Mouse (Mus musculus) urinary bladder, postnatal 25 days (tissue): ENCODE measurements at regions not wholly inside any gene's neighbourhood (a gene's known extent, or its start where the extent isn't known, plus 50 kb on each side); places are given as distances from the start of the nearest gene placed in this dataset.

Experiments used
- DNase-seq: peaks from one replicate; pipeline ENCODE4 v3.0.0; 2022; ENCODE audit warnings: low spot score

GRCm38 (mm10) chr1:190297666-190298327, 127.3 kb upstream of the Prox1 start:
- DNase-seq = no peak

GRCm38 (mm10) chr1:190290061-190290460, 119.5 kb upstream of the Prox1 start:
- no peak for DNase-seq

- no peak for DNase-seq
These were observed 116.1 kb upstream of the Prox1 start for GRCm38 (mm10) chr1:190286481-190287145.

GRCm38 (mm10) chr1:190285636-190286035, 115.1 kb upstream of the Prox1 start:
- DNase-seq = no peak

- DNase-seq = no peak
These were observed 114.5 kb upstream of the Prox1 start for GRCm38 (mm10) chr1:190285049-190285448.

DNA sequence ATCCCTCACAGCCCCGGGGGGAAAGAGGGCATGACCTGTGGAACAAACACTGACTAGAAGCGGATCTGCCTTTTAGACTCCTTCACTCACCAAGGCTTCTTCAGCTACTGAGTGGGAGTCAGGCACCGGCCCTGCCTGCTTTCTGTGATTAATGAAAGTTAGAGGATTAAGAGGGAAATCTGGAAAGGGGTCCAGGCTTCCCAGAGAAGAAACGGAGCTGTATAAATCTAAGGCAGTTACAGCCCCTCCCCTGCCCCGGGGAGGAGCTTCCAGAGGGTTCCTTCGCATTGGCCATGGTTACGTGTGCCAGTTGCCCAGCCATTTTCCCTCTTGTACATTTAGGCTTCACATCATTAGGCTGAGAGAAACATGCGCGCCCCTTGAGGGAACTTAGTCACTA, 113.6 kb upstream of the Prox1 start:
- no peak for DNase-seq

DNA sequence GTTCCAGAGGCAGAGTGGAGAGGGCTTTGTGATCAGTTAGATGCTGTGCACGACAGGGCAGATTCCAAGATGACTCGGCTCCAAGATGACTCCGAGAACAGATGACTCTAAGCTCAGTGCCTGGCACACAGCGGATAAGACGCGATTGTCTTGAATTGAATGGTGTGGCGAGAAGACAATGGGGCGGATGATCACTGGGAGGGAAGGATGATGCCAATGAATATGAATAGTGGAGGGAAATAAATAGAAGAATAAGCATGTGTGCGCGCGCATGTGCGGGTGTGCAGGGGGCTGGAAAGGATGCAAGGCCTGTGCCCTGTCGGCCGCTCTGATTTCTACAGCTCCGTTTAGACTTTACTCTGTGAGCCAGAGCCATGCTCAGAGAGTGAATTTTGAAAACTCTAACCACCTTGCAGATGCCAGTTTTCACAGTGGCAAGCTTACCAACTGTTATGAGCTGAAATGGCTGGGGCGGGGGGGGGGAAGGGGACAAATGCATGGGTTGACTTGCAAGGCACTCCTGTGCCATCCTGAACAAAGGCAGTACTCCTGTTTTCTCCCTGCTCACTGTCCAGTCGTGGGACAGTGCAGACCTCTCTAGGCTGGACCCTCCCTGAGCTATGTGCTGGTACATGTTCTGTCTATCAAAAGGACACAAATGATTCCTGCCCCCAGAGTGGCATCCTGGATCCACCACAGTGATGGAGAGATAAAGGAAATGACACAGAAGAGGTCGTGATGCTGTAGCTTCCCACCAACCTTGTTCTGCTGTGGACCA, 109.8 kb upstream of the Prox1 start:
- no peak for DNase-seq

GRCm38 (mm10) chr1:190274911-190275310, 104.4 kb upstream of the Prox1 start:
- no peak for DNase-seq

DNA sequence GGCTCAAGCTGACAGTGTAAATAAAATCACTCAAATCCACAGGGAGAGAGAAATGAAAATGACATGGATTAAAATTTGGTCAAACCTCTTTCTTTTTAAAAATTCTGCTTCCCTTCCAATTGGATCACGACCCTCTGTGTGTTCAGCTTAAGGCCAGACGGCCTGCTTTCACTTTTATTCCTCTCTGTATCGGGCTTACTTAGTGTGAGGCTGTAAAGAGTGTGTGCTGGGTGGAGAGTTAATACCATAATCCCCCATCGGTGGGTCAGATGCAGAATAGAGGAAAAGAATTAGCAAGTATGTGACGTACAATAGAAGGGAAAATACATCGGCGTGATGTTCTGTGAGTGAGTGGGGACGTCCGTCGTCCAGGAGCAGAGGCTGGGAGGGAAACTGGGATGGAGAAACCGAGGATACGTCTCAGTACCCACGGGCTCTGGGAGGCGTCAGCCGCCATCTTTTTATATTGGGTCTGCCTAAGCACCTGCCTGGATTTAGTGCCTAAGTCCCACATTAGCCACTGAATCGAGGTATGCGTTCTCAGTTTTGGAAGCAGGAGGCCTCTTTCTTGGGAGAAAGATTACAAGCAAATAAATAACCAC, 100.4 kb upstream of the Prox1 start:
- DNase-seq = no peak

DNA sequence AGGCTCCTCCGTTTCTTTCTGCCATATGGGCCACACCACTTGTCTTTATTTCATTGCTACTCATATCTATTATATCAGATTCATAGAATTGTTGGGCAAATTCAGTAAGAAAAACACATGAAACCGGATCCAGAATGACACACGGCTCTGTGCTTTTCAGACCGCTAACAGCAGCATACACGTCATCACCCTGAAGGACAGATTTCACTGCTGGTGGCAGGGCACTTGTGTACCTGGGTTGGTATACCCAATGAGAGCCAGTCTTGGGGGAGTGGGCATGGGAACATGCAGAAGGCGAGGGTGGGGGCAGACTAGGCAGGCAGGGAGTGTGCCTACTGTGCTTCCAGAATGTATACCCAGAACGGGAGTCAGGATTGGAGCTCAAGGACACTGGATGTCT, 98.7 kb upstream of the Prox1 start:
- no peak for DNase-seq

- no peak for DNase-seq
These were observed 94.7 kb upstream of the Prox1 start for GRCm38 (mm10) chr1:190265085-190265780.

GRCm38 (mm10) chr1:190264501-190264900, 94.0 kb upstream of the Prox1 start:
- DNase-seq = no peak

DNA sequence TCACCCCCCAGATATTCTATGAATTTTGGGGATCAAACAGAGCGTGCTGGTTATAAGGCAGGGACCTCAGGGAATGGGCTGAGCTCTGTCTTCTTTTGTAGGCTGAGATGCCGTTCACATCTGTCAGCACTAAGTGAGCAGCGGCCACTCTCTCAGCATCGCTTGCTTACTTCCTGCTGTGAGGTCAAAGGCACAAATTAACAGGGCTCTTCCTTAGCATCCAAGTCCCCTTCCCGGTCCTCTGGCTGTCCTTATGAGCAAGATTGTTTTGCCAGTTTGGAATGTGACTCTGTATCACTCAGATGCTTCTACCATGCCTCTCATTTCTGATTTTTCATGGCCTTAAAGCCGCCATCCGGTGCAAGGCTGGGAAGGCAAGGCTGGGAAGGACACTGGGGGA, 93.1 kb upstream of the Prox1 start:
- no peak for DNase-seq

DNA sequence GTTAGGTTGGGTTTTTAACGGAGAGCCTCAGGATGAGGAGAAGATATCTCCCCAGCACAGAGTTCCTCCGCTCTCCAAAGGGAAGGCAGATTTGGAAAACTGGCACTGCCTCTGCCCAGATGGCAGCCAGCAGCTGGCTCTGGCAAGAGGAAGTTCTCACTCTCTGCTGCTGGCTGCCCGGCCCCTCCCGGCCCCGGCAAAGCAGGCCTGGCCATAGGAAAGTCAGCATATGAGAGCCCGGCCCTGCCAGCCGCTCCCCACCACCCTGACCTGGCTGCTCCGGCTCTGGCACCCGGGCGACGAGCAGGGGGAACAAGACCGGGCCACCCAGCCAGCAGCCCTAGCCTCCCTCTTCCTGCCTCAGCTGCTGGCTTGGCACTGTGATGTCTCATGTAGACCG, 89.1 kb upstream of the Prox1 start:
- DNase-seq = no peak

- no peak for DNase-seq
These were observed 80.2 kb upstream of the Prox1 start for GRCm38 (mm10) chr1:190250574-190251246.

DNA sequence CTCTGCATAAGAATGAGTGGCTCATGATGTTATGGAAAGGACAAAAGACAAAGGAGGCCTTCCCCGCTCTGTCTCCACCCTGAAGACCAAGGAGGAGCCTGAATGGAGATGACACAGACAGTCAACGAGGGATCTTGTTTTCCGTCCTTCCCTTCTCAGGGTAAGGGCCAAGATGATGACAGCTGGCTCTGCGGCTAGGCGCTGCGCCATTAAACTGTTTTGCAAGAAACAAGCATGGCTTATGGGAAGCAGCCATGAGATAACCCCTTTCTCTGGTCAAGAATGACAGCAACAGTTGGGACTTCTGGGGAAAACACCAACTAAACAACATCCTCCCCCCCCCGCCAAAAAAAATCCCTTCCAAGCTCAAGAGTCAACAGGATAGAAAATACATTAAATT, 72.0 kb upstream of the Prox1 start:
- no peak for DNase-seq

GRCm38 (mm10) chr1:190239796-190240195, 69.3 kb upstream of the Prox1 start:
- no peak for DNase-seq

- DNase-seq = no peak
These were observed 60.4 kb upstream of the Prox1 start for GRCm38 (mm10) chr1:190230866-190231265.

DNA sequence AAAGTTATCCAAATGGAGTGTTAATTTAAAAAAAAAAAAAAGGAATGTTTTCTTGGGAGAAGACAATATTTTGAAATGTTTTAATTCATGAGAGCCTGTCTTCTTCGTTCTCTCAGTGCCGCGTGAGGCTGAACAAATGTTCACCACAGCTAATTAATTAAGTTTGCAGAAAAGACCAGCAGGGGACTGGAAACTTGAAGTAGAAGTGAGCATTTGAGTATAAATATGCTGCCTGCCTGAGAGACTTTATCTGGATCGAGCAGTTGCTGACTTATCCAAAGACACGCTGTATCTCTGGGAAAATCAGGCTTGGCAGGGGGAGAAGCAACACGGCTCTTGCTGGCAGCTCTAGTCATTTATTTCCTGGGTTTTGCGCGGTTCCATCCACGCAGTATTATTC, 49.9 kb upstream of the Prox1 start:
- no peak for DNase-seq
